Mouse (Mus musculus): ENCODE results near the gene Sbf2. TPM values are rescaled to one million over a fixed set of nuclear protein-coding genes. Genes with fewer than 3 reads are reported as not detected.
"Not testable (repeated sequence)": the region's sequence is repeated elsewhere in the genome, so short reads cannot be mapped to it uniquely, and the experiment has no call there.

Gene Sbf2
- total RNA-seq, 2 experiments from 2014 or later: 2.3 to 3.9 TPM

GRCm38 (mm10) chr7:110432301-110432700, 182.4 kb downstream of the Sbf2 start:
- no peak for ATAC-seq (replicated peaks; ENCODE audit: low FRiP score, poor library complexity, severe bottlenecking)

DNA sequence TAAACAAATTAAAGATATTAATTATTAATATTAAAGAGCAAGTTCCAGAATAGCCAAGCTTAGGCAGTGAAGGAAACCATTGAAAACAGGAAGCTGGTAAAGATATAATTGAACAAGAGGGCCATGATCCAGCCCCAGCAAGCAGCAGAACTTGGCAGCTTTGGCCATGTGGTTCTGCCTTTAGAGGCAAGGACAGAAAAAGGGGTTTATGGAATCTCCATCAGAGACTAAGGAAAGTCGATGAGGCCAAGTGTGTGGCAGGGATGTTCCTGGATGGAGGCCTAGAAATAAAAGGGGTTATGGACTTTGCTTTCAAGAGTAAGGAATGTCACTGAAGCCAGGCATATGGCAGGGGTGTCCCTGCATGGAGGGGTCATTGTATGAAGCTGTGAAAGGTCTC, 198.4 kb downstream of the Sbf2 start:
- ATAC-seq (replicated peaks; ENCODE audit: low FRiP score, poor library complexity, severe bottlenecking): no peak

- no peak for ATAC-seq (replicated peaks; ENCODE audit: low FRiP score, poor library complexity, severe bottlenecking)
Observed at GRCm38 (mm10) chr7:110414276-110414675, 200.4 kb downstream of the Sbf2 start.

DNA sequence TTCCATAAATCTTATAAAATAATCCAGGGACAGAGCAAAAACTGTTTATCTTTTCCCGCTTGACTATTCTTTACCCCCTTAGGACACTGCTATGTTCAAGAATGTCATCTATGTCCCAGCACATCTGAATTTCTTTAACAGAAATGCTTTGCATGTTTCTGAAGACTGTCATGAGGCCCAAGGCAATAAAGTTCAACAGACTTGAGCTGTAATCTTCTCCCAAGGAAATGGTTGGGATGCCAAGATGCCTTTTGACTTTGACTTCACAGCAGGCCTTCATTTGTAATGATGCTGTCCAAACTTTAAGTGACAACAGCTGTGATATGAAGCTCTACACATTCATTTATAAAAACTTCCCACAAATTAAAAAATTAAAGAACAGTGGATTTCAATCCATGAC, 212.6 kb downstream of the Sbf2 start:
- ATAC-seq (replicated peaks; ENCODE audit: low FRiP score, poor library complexity, severe bottlenecking): no peak

DNA sequence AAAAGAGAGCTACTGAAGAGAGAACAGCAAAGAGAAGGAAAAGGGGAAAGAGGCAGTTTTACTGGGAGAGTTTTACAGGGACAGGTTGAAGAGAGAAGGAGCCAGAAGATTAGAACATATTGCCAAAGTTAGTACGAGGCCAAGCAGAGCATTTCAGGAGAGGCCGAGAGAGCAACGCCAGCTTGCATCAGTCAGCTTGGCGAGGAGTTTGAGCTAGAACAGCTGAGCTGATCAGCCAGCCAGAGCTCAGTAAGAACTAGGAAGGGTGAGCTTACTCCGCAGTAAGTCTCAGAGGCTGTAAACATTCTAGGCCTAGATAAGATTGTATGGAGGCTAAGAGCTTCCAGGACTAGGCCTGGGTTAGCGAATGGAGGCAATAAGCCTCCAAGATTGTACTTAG, 222.1 kb downstream of the Sbf2 start:
- ATAC-seq (replicated peaks; ENCODE audit: low FRiP score, poor library complexity, severe bottlenecking): no peak

- no peak for ATAC-seq (replicated peaks; ENCODE audit: low FRiP score, poor library complexity, severe bottlenecking)
Observed at GRCm38 (mm10) chr7:110391632-110392031, 223.1 kb downstream of the Sbf2 start.

- ATAC-seq (replicated peaks; ENCODE audit: low FRiP score, poor library complexity, severe bottlenecking): not testable (repeated sequence)
Observed at GRCm38 (mm10) chr7:110388889-110389288, 225.8 kb downstream of the Sbf2 start.

- no peak for ATAC-seq (replicated peaks; ENCODE audit: low FRiP score, poor library complexity, severe bottlenecking)
Observed at GRCm38 (mm10) chr7:110387565-110387964, 227.2 kb downstream of the Sbf2 start.

GRCm38 (mm10) chr7:110385482-110385881, 229.2 kb downstream of the Sbf2 start:
- ATAC-seq (replicated peaks; ENCODE audit: low FRiP score, poor library complexity, severe bottlenecking): no peak

GRCm38 (mm10) chr7:110384343-110384742, 230.4 kb downstream of the Sbf2 start:
- no peak for ATAC-seq (replicated peaks; ENCODE audit: low FRiP score, poor library complexity, severe bottlenecking)

GRCm38 (mm10) chr7:110381625-110382024, 233.1 kb downstream of the Sbf2 start:
- no peak for ATAC-seq (replicated peaks; ENCODE audit: low FRiP score, poor library complexity, severe bottlenecking)

DNA sequence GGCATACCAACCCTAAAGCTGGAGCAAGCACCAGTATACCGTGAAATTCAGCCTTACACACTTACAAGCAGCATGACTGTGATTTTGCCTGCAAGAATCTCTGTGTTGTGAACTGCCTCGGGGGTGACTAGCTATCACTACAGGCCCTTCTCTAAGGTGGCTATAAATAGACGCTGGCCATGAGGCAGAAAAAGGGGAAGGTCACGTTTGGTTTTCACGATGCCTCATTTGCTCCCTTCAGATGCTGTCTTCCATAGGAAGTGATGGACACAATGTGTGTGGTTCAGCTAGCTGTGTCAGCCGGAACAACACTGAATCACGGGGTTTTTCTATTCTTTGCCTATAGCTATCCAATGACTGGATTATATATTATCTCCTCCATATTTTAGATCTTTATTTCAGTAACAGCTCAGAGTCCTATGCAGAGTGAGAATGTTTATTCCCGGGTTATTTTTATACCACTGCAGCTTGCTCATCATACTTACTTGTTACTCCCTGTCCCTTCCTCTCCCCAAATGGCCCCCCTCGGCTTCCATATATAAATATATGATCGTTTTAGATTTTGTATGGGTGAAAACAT, 235.3 kb downstream of the Sbf2 start:
- ATAC-seq (replicated peaks; ENCODE audit: low FRiP score, poor library complexity, severe bottlenecking): no peak

DNA sequence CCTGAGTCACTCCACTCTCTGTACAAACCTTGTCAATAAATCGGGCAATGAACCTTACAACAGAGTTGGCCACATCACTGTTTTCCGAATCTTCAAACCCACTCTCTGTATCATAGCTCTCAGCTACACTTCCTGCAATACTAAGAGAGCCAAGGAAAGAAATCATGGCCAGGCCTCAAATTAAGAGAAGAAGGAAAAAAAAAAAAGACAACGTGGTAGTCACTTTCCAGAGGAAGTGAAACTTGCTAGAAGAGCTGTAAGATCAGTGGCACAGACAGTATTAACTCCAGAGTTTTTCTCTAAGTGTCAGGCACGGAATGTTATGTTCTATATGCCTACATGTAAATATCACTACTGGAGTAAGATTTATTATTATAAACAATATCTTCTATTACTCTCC, 242.2 kb downstream of the Sbf2 start:
- ATAC-seq (replicated peaks; ENCODE audit: low FRiP score, poor library complexity, severe bottlenecking): no peak

DNA sequence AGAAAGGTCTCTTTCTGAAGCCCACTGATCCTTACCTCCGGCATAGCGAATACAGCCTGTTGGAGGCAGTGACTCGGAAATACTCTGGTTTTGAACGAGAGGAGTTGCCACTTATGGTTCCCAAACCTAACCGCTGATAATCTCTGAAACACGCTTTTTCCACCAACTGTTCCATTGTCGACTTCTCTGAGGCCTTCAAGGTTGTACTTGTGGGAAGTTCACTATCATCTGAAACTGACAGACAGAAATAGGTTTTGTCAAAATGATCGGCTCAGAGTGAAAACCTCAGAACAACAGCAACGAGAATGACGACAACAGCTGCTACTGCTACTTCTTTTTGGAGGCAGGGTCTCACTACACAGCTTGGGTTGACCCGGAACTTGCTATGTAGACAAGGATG, 252.7 kb downstream of the Sbf2 start:
- no peak for ATAC-seq (replicated peaks; ENCODE audit: low FRiP score, poor library complexity, severe bottlenecking)

GRCm38 (mm10) chr7:110361516-110361915, 253.2 kb downstream of the Sbf2 start:
- no peak for ATAC-seq (replicated peaks; ENCODE audit: low FRiP score, poor library complexity, severe bottlenecking)

- no peak for ATAC-seq (replicated peaks; ENCODE audit: low FRiP score, poor library complexity, severe bottlenecking)
Observed at GRCm38 (mm10) chr7:110359391-110359790, 255.3 kb downstream of the Sbf2 start.

DNA sequence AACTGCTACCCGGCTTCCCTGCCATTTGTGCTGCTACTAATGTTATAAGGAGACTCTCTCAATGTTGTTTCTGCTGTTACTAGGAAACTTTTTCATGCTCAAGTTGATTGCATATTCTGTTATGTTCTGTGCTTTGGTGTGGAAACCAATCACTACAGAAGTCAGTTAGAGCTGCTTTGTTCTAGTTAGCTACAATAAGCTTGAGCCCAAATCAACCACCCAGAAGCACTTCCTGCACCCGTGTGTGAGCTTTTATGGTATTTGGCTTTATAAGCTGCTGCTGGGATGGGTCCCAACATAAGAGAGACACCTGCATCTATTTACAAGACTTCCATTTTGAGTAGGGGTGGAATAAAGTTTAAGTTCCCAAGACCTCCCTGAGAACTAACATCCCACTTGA, 260.8 kb downstream of the Sbf2 start:
- ATAC-seq (replicated peaks; ENCODE audit: low FRiP score, poor library complexity, severe bottlenecking): no peak

- ATAC-seq (replicated peaks; ENCODE audit: low FRiP score, poor library complexity, severe bottlenecking): no peak
Observed at GRCm38 (mm10) chr7:110347250-110347649, 267.5 kb downstream of the Sbf2 start.

DNA sequence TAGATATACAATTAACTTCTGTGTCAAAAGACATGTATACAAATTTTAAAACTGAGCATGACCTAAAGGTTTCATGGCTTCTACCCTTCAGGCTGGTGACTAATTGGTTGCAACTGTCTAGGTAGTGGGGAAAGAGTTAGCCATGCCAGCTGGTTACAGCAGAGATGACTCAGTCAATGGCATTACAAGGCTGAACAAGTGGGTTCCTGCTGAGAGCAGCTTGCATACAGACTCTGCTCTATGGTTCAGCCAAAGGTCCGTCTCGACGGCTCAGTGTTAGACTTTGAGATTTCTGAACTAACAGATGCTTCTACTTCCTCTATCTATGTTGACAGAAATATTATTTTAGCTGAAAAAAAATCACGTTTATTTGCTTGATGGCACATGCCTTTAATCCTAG, 277.1 kb downstream of the Sbf2 start:
- ATAC-seq (replicated peaks; ENCODE audit: low FRiP score, poor library complexity, severe bottlenecking): no peak

GRCm38 (mm10) chr7:110325381-110326110, 289.2 kb downstream of the Sbf2 start:
- ATAC-seq (replicated peaks; ENCODE audit: low FRiP score, poor library complexity, severe bottlenecking): no peak

GRCm38 (mm10) chr7:110324852-110325251, 289.9 kb downstream of the Sbf2 start:
- ATAC-seq (replicated peaks; ENCODE audit: low FRiP score, poor library complexity, severe bottlenecking): no peak

GRCm38 (mm10) chr7:110321106-110321505, 293.6 kb downstream of the Sbf2 start:
- ATAC-seq (replicated peaks; ENCODE audit: low FRiP score, poor library complexity, severe bottlenecking): no peak

All from erythroblast, adult 5-6 weeks (primary cell).